Mouse (Mus musculus) adrenal gland, adult (tissue): Measurements from ENCODE around the gene Hibadh.

Experiments used
- DNase-seq, 2 experiments: peaks; one replicate each; pipeline ENCODE4 v3.0.0; 2022 to 2023; ENCODE audit warnings: low spot score in 1 of 2; ENCODE audit not compliant: inconsistent age in 2 of 2

Hibadh gene

GRCm38 (mm10) chr6:52505777-52506755 is 134.1 kb downstream of the Hibadh start:
- peak; percentile 46 to 89 for DNase-seq

DNA sequence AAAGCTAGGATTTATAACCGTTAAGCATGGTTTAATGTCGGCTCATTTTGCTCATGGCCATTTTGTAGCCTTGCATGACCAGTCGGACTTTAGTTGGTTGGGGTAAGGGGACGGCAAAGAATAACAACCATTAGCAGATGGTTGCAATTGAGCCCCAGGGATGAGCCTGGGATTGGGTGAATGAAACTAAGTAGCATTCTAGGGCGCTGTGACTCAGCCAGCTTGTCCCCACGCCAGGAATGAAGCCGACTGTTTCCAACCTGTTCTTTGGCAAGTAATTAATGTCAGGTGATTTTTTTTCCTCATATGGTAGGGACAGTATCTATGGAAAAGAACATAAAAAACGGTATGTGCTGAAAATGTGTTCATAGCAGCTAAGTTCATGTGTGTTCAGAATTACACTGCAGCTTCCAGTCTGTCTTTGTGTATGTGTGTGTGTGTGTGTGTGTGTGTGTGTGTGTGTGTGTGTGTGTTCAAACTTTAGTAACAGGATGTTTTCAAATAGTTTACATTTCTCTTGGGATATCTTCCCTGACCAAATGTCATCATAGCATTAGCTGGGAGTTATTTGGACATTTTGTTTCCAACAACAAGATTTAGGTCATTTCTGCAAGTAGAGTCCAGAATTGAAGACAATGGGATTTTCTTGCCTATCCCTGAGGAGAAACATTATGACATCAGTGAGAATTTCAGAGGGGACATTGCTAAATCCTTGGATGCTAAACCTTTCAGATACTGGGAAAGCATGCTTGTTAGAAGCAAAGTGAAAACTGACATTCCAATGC is 135.3 kb downstream of the Hibadh start:
- peak; percentile 49 to 78 for DNase-seq

- no peak for DNase-seq
These were observed 137.2 kb downstream of the Hibadh start for GRCm38 (mm10) chr6:52502986-52503385.

- DNase-seq = no peak
These were observed 138.7 kb downstream of the Hibadh start for GRCm38 (mm10) chr6:52501479-52501878.
